Mouse (Mus musculus) granulocyte monocyte progenitor cell, adult 5-6 weeks (primary cell): ENCODE results near the gene Syt14. TPM values are rescaled to one million over a fixed set of nuclear protein-coding genes. Genes with fewer than 3 reads are reported as not detected.

ENCODE experiments used
- ATAC-seq: replicated peaks from 2 replicates; pipeline ENCODE4 v1.8.0; 2016; ENCODE audit warnings: mild to moderate bottlenecking, moderate TSS enrichment, inconsistent platforms; ENCODE audit not compliant: poor library complexity, severe bottlenecking
- total RNA-seq, 2 experiments: library from RNA; stranded (forward) in 1 of 2; stranded (reverse) in 1 of 2; fragments of 200-712, 200-1000 nt in 1 of 2; fragments of >200 nt in 1 of 2; fragmentation: Nextera tagmentation in 1 of 2; gene quantifications; 2 replicates each; pipeline ENCODE4 v1.2.3; 2014 to 2017

The Syt14 gene
- total RNA-seq, 2 experiments from 2014 or later: 0.21 TPM; not detected in 1

DNA sequence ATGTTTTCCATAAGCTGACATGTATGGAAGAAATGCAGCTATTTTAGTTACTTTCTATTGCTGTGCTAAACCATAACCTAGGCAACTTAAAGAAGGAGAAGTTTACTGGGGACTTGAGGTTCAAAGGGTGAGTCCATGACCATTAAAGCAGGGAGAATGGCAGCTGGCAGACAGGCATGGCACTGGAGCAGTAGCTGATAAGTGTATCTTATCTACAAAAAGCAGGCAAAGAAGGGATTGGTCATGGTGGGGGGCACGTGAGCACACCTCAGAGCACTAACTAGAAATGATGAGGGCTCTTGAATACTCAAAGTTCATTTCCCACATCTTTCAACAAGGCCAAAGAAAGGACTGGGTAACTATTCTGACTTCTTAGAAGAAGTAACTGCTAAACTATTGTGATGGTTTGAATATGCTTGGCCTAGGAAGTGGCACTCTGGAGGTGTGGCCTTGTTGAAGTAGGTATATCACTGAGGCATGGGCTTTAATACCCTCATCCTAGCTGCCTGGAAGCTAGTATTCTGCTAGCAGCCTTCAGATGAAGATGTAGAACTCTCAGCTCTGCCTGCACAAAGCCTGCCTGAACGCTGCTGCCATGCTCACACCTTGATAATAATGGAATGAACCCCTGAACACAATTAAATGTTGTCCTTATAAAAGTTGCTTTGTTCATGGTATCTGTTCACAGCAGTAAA lies 41.2 kb downstream of the Syt14 start:
- no peak for ATAC-seq

DNA sequence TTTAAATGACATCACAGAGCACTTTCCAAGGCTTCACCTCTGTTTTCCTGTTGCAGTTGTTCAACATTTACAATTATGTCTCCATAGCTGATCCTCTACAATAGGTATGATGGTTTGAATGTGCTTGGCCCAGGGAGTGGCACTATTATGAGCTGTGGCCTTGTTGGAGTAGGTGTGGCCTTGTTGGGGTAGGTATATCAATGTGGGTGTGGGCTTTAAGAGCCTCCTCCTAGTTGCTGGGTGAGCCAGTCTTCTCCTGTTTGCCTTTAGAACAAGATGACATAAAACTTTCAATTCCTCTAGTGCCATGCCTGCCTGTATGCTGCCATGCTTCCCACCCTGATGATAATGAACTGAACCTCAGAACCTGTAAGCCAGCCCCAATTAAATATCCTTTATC lies 42.1 kb downstream of the Syt14 start:
- no peak for ATAC-seq

DNA sequence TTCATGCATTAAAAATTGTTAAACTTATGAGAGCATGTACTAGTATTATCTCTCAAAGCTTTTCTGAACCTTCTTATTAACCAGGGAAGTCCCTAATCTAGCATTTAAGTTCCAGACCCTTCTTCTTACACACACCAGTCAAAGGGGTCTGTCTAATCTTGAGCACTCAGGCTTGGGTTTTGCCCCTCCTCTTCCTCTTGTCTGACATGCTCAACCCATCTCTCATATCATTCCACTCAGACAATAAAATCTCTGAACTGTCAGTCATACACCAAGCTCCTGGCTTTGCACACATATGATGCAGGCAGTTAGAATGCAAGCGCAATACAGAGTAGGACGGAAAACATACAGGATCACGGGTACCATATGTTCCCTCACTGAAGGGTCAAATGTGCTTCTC lies 48.4 kb downstream of the Syt14 start:
- no peak for ATAC-seq

DNA sequence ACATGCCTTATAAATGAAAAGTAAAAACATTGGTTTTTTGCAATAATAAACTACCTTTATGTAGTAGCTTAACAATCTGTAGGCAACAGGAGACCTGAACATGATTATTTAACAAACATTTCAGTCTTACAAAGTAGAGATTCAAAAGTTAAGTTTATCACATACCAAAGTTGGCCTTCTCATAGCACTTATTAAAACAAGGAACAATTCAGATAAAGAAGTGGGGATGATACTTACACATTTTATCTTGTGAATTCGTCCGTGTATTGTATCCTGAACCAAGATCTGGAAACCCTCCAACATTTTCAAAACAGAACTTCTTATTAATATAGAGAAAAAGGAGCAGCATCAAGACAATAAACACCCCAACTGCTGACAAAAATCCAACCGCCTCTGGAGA lies 49.1 kb downstream of the Syt14 start:
- ATAC-seq: no peak

DNA sequence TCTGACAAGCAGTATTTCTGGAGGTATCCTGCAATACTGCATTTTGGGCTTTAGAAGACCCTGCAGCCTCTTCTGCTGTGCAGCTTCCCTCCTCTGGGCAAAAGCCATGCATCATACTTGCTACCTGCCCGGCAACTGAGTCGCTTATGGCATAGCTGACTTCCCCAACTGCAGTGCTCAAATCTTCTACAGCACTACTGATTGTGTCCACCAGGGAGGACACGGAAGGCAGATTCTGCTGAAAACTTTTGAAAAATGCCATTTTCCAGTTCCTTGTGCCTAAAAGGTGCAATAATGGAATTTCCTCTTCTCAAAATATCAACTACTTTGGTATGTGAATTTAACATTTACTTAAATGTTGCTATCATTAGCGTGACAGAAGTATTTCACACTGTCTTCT lies 51.2 kb downstream of the Syt14 start:
- ATAC-seq: no peak

DNA sequence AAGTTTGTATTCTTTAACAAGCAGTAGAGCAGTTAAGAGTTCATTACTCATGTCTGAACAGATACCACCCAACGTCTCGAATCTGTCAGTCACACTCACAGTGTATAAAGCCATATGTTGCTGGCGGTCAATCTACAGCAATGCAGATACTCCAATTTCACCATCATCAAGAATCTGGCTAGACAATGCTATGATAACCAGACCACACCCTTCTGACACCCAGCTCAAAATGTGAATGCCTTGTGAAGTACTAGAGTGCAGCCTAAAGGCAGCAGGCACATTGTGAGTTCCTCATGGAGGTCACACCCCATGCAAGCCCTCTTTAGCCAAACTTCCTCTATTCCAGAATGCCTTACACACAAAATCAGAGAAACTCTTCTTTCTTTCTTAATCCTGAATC lies 53.9 kb downstream of the Syt14 start:
- peak; percentile 40 for ATAC-seq

DNA sequence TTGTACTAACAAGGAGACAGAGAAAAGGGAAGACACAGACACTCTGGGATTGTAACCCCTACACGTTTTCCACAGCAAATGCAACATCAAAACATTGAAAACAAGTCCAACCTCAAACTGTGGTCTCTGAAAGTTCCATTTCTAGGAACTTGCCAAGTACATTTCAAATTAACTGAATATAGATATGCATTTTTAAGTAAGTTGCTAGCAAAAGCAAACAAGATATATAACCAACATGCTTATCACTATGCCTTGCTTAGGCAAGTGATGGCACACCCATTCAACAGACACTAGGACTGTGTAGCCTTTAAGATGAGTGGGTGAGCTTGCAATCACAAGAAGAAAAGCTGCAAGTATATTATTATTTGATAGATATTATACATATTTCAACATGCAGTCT lies 54.5 kb downstream of the Syt14 start:
- no peak for ATAC-seq

DNA sequence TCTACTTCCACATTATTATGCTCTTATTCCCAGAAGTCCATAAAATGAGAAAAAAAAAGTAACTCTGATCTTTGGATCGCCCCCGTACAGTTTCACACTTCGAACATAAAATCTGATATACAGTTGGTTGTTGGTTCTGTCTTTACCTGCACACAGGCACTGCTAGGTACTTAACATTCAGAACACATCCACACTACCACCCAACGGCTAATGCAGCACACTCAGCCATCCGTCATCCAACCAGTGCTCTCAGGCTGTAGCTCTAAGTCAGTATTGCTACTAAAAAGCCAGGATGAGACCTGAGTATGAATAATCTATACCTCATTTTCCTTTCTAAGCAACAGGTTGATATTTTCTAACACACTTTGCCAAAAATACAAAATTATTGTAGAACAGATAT lies 73.3 kb downstream of the Syt14 start:
- no peak for ATAC-seq

DNA sequence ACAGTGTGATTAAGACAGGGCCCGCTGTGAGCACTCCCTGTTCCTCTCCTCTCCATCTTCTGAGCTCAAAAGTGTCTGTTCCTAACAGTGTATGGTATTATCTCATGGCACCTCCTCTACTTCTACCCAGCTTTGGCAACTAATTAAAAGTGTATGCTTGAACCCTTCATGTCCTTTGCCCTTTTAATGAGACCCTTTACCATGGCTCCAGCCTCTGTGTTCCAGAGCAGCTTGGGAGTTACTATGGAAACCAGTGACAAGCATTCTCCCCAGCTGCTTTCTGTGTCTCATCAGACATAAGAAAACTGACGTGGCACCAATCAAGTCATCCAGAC lies 87.8 kb downstream of the Syt14 start:
- no peak for ATAC-seq

DNA sequence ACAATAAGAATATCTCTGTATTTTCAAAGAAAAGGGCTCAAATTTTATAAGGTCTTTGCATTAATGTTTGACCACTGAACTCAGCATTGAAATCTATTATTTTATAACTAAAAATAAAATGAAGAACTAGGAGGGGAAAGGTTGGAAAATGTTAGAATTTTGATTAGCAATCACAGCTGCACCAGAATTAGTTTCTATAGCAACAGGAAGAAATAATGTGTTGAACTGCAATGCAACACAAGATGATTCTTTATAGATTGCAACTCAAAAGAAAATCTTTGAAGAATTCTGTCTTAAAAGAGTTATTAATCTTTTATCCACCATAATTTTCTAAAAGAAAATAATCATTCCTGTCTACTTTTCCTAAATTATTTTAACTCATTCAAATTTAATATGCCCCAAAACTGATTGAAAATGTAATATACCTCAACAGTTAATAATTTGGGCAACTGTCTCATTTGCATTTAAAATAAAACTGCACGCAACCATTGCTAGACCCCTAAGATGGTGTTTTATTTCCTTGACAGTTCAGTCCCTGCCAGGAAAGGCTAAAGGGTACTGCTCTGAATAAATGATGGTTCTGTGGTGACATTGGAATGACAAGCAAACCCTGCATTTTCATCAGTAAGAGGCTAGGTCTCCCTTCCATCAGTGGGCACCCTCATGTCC lies 88.3 kb downstream of the Syt14 start:
- ATAC-seq: no peak

DNA sequence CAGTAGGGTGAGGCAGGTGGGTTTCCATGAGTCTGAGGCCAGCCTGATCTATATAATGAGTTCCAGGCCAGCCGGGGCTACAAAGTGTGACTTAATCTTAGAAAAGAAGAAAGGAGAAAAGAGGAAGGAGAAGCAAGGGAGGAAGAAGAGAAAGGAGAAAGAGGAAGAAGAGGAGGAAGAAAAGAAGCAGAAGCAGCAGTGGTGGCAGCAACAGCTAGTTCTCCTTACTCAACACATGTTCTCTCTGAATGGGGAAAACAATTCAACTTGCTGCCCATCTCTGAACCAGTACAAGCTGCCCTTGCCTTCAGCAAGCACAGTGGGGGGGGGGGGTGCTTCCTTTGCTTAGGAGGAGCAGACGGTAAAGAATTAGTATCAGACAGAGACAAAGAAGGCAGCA lies 96.5 kb downstream of the Syt14 start:
- ATAC-seq: peak; percentile 90

DNA sequence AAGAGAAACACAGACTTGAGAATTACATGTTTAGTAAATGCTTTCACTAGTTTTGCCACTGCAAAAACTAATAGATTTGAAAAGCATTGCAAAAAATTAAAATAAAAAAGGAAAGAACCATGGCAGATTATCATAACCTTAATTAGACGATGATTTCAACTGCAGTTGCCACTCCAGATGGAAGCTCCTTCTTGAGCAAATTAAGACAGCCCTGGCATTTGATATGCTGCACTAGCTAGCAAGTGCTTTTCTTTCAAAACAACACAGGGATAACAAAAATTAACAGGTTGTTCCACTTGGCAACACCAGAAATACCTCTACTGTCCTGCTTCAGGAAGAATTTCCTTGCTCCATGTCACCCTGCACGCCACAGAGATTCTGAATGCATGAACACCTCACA lies 97.6 kb downstream of the Syt14 start:
- ATAC-seq: no peak

DNA sequence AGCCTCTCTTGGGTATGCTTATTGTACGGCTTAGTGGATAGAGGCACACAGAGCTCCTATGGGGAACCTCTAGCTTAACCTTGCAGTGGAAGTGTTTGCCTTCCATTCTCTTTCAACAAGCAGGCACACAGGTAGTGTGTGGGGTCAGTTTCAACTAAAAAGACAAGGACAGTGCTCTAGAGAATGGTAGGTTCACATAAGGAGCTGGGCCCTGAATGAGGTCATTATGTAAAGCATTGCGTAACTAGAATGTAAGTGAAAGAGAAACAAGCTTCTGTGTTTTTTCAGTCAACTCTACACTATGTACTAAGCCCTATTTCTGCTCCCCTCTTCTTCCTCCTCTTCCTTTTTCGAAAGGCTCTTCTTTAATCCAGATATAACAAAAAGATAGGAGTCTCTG lies 103.8 kb downstream of the Syt14 start:
- ATAC-seq: peak; percentile 68

DNA sequence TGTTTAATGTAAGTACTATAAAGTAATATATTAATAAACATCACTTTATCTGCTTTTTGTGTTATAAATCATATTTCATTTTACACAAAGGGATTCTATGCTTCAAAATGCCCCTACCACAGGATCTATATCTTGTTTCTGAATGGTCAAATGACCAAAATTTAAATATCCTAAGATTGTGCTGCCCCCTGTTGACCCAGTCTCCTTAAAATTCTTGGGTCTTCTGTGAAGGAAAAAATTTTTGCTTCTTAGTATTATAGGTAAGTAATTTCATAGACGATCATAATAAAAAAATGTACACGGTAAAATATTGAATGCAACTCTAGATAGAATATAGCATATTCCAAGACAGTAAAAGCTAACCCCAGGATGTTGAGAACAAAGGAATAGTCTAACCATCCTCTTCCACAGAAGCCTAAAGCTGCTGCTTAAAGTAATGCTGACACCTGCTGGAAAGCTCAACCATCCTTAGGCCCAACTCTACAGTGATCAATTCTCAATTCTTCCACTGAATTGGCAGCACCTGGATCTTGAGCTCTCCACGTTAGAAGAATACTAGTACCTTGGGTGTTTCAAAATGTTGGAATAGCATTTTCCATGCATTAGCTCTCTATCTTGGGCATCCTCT lies 123.4 kb downstream of the Syt14 start:
- no peak for ATAC-seq

DNA sequence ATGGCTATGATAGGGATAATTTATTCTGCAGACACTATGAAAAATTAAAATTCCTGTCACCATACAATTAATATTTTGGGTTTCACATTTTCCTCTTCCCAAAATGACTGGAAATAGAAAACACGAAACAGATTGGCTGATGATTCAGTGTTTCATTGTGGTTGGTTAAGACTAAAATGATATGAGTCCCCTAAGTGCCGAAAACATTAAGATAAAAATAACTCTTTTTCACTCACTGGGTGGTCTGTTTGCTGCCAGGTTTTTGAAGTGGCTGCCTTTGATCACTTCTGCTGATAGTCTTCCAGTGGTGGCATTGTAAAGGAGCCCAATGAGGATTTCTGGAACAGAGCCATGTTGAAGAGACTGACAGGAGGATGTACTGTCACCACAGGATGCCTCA lies 134.1 kb downstream of the Syt14 start:
- ATAC-seq: no peak

DNA sequence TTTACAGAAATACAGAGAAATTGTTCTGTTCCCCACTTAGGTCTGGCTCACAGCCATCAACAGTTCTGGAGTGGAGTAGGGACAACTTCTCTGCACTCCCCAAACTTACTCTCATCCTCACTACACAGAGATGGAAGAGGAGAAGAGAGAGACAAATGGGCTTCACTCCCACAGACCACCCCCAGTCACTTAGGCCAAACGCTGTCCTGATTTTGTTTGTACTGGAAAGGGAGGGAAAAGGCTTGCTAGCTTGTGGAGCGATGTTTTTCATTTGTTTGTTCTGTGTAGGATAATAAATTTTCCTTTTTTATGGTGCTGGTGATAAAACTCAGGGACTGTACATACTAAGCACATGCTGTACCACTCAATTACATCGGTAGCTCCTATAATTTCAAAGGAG lies 134.7 kb downstream of the Syt14 start:
- no peak for ATAC-seq

DNA sequence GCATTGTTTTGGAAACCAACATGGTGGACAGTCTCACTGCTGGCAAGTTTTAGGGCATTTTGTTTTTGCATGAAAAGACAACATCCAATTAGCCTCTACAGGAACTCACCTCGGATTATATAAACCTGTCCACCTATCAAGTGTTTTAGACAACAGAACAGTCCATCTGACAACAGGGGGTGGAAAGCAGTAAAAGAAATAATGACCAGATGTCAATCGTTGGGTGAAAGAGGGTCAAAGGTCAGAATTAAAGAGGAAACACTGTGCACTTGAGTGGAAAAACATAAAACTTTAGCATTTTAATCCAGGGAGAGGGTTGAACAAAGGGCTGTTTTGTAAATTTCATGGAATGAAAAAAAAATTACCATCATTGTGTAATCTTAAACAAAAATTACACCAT lies 136.8 kb downstream of the Syt14 start:
- no peak for ATAC-seq

DNA sequence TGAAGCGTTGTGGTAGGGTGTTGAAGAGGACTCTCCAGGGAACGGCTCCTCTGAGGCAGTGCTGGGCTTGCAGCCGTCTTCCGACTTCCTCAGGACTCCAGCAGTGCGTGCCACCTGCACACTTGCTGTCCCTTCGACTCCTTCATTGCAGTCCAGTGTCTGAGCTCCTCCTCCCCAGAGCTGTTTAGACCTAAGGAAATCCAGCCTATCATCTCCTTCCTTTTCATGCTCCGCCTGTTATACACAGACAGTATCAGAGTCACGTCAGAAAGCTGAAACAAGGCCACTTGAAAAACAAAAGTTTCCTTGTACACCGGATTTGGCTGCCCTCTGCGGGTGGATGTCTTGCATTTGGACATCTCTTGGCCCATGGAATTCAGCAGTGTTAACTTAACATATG lies 138.4 kb downstream of the Syt14 start:
- no peak for ATAC-seq

DNA sequence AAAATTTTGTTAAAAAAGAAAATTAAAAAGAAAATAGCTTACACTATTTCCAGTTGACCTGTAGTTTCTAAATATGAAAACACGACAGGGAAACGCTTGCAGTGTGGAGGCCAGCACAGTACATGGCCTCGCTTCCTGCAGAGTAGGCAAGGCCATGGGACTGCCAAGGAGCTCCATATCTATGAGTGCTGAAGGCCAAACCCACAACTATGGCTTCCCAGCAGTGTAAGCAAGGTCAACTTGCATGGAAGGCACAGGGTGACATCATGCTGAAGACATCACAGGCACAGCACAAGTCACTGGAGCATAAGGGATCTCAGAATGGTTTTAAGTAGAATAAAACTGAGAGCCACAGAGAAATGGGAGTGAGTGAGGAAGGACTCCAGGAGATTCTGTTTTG lies 139.5 kb downstream of the Syt14 start:
- no peak for ATAC-seq

DNA sequence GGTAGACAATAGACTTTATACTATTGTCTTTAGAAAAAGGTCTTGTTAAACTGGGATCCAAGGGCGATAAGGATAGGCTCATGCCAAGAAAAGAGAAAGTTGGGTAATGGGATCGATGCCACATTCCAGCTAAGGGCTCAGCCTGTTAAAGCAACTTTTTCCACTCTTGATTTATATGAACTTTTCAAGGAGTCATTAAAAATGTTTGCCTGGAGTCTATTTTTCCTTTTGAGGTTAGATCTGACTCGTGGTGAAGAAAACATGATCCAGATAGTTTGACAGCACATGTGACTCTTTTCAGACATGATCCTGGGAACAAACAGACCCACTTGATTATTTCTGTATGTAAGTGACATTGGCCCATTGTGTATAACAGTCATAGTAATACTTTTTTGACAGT lies 144.9 kb downstream of the Syt14 start:
- no peak for ATAC-seq

DNA sequence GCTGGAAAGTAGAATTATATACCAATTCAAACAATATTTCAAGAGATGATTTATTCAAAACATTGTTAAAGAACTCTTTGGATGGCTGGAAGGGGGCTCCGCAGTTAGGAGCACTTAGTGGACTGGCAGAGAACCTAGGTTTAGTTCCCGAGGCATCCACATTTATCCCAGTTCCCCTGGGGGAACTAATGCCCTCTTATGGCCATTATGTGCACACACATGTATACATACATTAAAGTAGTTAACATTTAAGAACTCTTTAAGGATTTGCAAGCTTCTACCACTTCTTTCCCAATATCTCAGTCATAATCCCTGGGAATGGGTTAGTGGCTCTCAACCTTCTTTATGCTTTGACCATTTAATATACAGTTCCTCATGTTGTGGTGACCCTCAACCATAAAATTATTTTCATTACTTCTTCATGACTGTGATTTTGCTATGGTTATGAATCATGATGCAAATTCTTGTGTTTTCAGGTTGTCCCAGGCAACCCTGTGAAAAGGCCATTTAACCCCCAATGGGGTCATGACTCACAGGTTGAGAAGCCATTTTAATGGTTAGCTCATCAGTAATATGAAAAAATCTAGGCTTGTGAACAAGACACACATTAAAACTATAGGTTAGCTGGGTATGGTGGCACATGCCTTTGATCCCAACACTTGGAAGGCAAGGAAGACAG lies 152.8 kb downstream of the Syt14 start:
- ATAC-seq: no peak; the same call in 1 of the 2 replicates
